Mouse (Mus musculus) MEL (cell line): ENCODE results near the gene Synrg. TPM values are rescaled to one million over a fixed set of nuclear protein-coding genes. Genes with fewer than 3 reads are reported as not detected.

ENCODE experiments used
- DNase-seq: peaks from one replicate; pipeline ENCODE4 v3.0.0; 2011; ENCODE audit warnings: low read depth, low spot score
- H3K27ac ChIP-seq: 2 replicates; pipeline ENCODE4 v1.5.1; 2012; ENCODE audit warnings: low read depth, mild to moderate bottlenecking, control low read depth, low read length, moderate library complexity; ENCODE audit not compliant: control insufficient read depth
- H3K27me3 ChIP-seq, 2 experiments: fragments of 150-350 bp in 1 of 2; sonication (generic) in 1 of 2; 2 replicates each; pipeline ENCODE4 v1.6.1; 2012; ENCODE audit warnings: low read length in 2 of 2, mild to moderate bottlenecking in 2 of 2, improper control_type of control experiment in 1 of 2, moderate library complexity in 1 of 2; ENCODE audit not compliant: insufficient read depth in 2 of 2, control insufficient read depth in 1 of 2
- H3K36me3 ChIP-seq, 2 experiments: 2 replicates each; pipeline ENCODE4 v1.6.1; 2012 to 2014; ENCODE audit warnings: low read length in 2 of 2, improper control_type of control experiment in 1 of 2, inconsistent platforms in 1 of 2, mild to moderate bottlenecking in 1 of 2; ENCODE audit not compliant: insufficient read depth in 2 of 2, control insufficient read depth in 1 of 2
- H3K4me1 ChIP-seq, 2 experiments: fragments of 150-350 bp in 1 of 2; sonication (generic) in 1 of 2; 2 replicates each; pipeline ENCODE4 v1.6.1; 2012; ENCODE audit warnings: low read length in 2 of 2, improper control_type of control experiment in 1 of 2, mild to moderate bottlenecking in 1 of 2; ENCODE audit not compliant: insufficient read depth in 2 of 2, control insufficient read depth in 1 of 2
- H3K4me3 ChIP-seq, 2 experiments: fragments of 150-350 bp in 1 of 2; sonication (generic) in 1 of 2; 2 replicates each; pipeline ENCODE4 v1.5.1; 2012; ENCODE audit warnings: low read depth in 2 of 2, low read length in 2 of 2, mild to moderate bottlenecking in 2 of 2, moderate library complexity in 2 of 2, control low read depth in 1 of 2, improper control_type of control experiment in 1 of 2; ENCODE audit not compliant: control insufficient read depth in 1 of 2, insufficient read depth in 1 of 2
- H3K79me2 ChIP-seq: 2 replicates; pipeline ENCODE4 v1.6.1; 2012; ENCODE audit warnings: mild to moderate bottlenecking, low read length, moderate library complexity; ENCODE audit not compliant: control insufficient read depth, poor library complexity, insufficient read depth
- H3K9ac ChIP-seq: 2 replicates; pipeline ENCODE4 v1.6.1; 2012; ENCODE audit warnings: low read depth, mild to moderate bottlenecking, control low read depth, low read length, moderate library complexity; ENCODE audit not compliant: control insufficient read depth, poor library complexity, severe bottlenecking
- H3K9me3 ChIP-seq: fragments of 150-350 bp; sonication (generic); replicated peaks from 2 replicates; pipeline ENCODE4 v1.6.1; 2012; ENCODE audit warnings: mild to moderate bottlenecking, low read length, improper control_type of control experiment, moderate library complexity; ENCODE audit not compliant: insufficient read depth
- BHLHE40 ChIP-seq: IDR thresholded peaks from 2 replicates; pipeline ENCODE4 v1.6.1; 2012; ENCODE audit warnings: low read depth, mild to moderate bottlenecking, inconsistent platforms, low read length, improper control_type of control experiment, borderline replicate concordance
- CHD1 ChIP-seq: IDR thresholded peaks from 2 replicates; pipeline ENCODE4 v1.6.1; 2012; ENCODE audit warnings: low read depth, mild to moderate bottlenecking, inconsistent platforms, low read length, improper control_type of control experiment
- E2F4 ChIP-seq: IDR thresholded peaks from 2 replicates; pipeline ENCODE4 v1.6.1; 2011; ENCODE audit warnings: low read depth, low read length, improper control_type of control experiment, borderline replicate concordance
- JUND ChIP-seq: IDR thresholded peaks from 2 replicates; pipeline ENCODE4 v1.6.1; 2011; ENCODE audit warnings: low read depth, mild to moderate bottlenecking, improper control_type of control experiment, low read length
- MAZ ChIP-seq: IDR thresholded peaks from 2 replicates; pipeline ENCODE4 v1.6.1; 2012; ENCODE audit warnings: low read depth, mild to moderate bottlenecking, inconsistent platforms, low read length, improper control_type of control experiment
- MYC ChIP-seq: IDR thresholded peaks from 2 replicates; pipeline ENCODE4 v1.6.1; 2011; ENCODE audit warnings: low read depth, mild to moderate bottlenecking, low read length, improper control_type of control experiment, moderate library complexity
- NELFE ChIP-seq: IDR thresholded peaks from 2 replicates; pipeline ENCODE4 v1.6.1; 2011; ENCODE audit warnings: low read depth, low read length, improper control_type of control experiment
- POLR2AphosphoS2 ChIP-seq: IDR thresholded peaks from 2 replicates; pipeline ENCODE4 v1.6.1; 2011; ENCODE audit warnings: low read length, improper control_type of control experiment
- POLR2AphosphoS5 ChIP-seq: IDR thresholded peaks from 2 replicates; pipeline ENCODE4 v1.6.1; 2012; ENCODE audit warnings: low read depth, borderline replicate concordance, mild to moderate bottlenecking, inconsistent platforms, low read length, moderate library complexity, mixed read lengths
- TBP ChIP-seq: IDR thresholded peaks from 2 replicates; pipeline ENCODE4 v1.8.0; 2011; ENCODE audit warnings: low read depth, low read length, improper control_type of control experiment
- TCF12 ChIP-seq: IDR thresholded peaks from 2 replicates; pipeline ENCODE4 v1.6.1; 2014; ENCODE audit warnings: low read depth, mild to moderate bottlenecking, inconsistent platforms, low read length, improper control_type of control experiment, moderate library complexity
- UBTF ChIP-seq: IDR thresholded peaks from 2 replicates; pipeline ENCODE4 v1.6.1; 2012; ENCODE audit warnings: low read depth, mild to moderate bottlenecking, inconsistent platforms, low read length, improper control_type of control experiment, moderate library complexity, borderline replicate concordance; ENCODE audit not compliant: insufficient read depth
- USF1 ChIP-seq: IDR thresholded peaks from 2 replicates; pipeline ENCODE4 v1.6.1; 2014; ENCODE audit warnings: low read depth, mild to moderate bottlenecking, inconsistent platforms, low read length, improper control_type of control experiment, moderate library complexity
- USF2 ChIP-seq, 2 experiments: IDR thresholded peaks; 2 replicates each; pipeline ENCODE4 v1.6.1; 2011 to 2012; ENCODE audit warnings: improper control_type of control experiment in 2 of 2, low read length in 2 of 2, borderline replicate concordance in 1 of 2, inconsistent platforms in 1 of 2, low read depth in 1 of 2, mild to moderate bottlenecking in 1 of 2; ENCODE audit not compliant: insufficient read depth in 1 of 2
- ZC3H11A ChIP-seq: IDR thresholded peaks from 2 replicates; pipeline ENCODE4 v1.6.1; 2012; ENCODE audit warnings: low read depth, mild to moderate bottlenecking, inconsistent platforms, low read length, improper control_type of control experiment
- ZNF384 ChIP-seq: IDR thresholded peaks from 2 replicates; pipeline ENCODE4 v1.6.1; 2012; ENCODE audit warnings: low read depth, mild to moderate bottlenecking, inconsistent platforms, low read length, improper control_type of control experiment
- polyA plus RNA-seq, 2 experiments: library from polyadenylated mRNA; stranded (reverse) in 1 of 2; unstranded in 1 of 2; fragments of >175 nt in 1 of 2; fragments of >200 nt in 1 of 2; gene quantifications; 2 replicates each; pipeline versions ENCODE4 v1.2.1 to v1.2.4; 2012; ENCODE audit warnings: low replicate concordance in 2 of 2, low read depth in 1 of 2; ENCODE audit not compliant: insufficient read length in 2 of 2, insufficient read depth in 1 of 2, missing spikeins in 1 of 2
- total RNA-seq: library from RNA; depleted of rRNA; stranded (reverse); fragments of 300-350 nt; gene quantifications from 2 replicates; pipeline ENCODE4 v1.2.3, GENCODE M21; 2012

Gene Synrg
- total and polyA plus RNA-seq, 3 experiments = 24.7 to 75.3 (median 26.4) TPM

- Histone ChIP-seq H3K9ac (no peak overlapping the region), H3K27ac (no peak overlapping the region), H3K79me2 (no peaks in the 10 kb centered on the region), H3K27me3 (no peaks in the 10 kb centered on the region), H3K4me3 (no peak overlapping the region), H3K9me3 (no peaks in the 10 kb centered on the region), H3K4me1 (peaks cover 0 to 10% of the 10 kb centered on the region in 2 experiments), H3K36me3 (peaks cover 10 to 30% of the 10 kb centered on the region in 2 experiments)
- no peak for DNase-seq
- no peak for TF ChIP-seq ZC3H11A
- TF ChIP-seq ZNF384 = peak; percentile 63
These were observed 13.6 kb downstream of the Synrg start for GRCm38 (mm10) chr11:83977810-83978209.

- no peaks in the 10 kb centered on the region for H3K9me3 ChIP-seq
- no peak overlapping the region for H3K4me3 ChIP-seq
- H3K27me3 ChIP-seq = no peaks in the 10 kb centered on the region
- H3K27ac ChIP-seq = no peak overlapping the region
- H3K9ac ChIP-seq = no peak overlapping the region
- no peaks in the 10 kb centered on the region for H3K79me2 ChIP-seq
- no peak for DNase-seq
- no peak for TF ChIP-seq MAZ
- no peak for TF ChIP-seq CHD1
- TF ChIP-seq ZC3H11A = no peak
- TF ChIP-seq BHLHE40 = no peak
- no peak for TF ChIP-seq USF1
- no peak for TF ChIP-seq USF2 (IDR thresholded peaks at IDR 0.05; ENCODE audit: borderline replicate concordance in 1 of 2, insufficient read depth in 1 of 2, low read depth in 1 of 2, low read length in 2 of 2)
- no peak for TF ChIP-seq TCF12
- no peak for TF ChIP-seq TBP
- no peak for TF ChIP-seq E2F4
- no peak for TF ChIP-seq POLR2AphosphoS2
- no peak for TF ChIP-seq MYC
- no peak for TF ChIP-seq UBTF
- no peak for TF ChIP-seq JUND
- TF ChIP-seq NELFE = no peak
- no peak for TF ChIP-seq POLR2AphosphoS5
- H3K4me1 ChIP-seq = peaks cover 0 to 6% of the 10 kb centered on the region in 2 experiments
- peaks cover 7 to 37% of the 10 kb centered on the region in 2 experiments for H3K36me3 ChIP-seq
These were observed 15.8 kb downstream of the Synrg start for GRCm38 (mm10) chr11:83979992-83980391.
